ENCODE assay signal across 9 mouse cellular contexts in the genomic region with DNA sequence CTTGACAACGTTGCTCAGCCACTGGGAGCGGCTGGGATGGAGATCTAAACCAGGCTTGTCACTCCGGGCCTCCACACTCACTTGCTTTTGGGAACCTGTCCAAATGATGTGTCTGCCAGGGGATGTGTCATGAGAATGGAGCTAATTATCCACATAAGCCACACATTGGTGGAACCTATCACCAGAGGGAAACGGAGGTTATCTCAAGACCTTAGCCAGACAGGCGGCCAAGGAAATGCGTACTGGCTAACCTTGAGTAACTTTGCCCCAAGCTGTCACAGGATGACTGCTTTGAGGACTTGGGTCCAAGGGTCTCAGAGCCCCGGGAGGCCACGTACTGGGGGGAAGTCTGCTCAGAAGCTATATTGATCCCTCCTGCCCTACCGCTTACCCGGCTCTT. TPM values are rescaled to one million over a fixed set of nuclear protein-coding genes. Genes with fewer than 3 reads are reported as not detected.
A peak's percentile ranks its signal among the peaks of the same experiment; 100 is the strongest.
DNase-seq lines count a peak whose midpoint lies in the region; ATAC-seq lines count a peak whose summit lies in the region.
"Had no signal": no experiment of that assay in that cellular context is flagged by ENCODE, and none has a peak within 500 bp of the region (broad histone marks: within the 10 kb centered on the region; RNA-seq: fewer than 3 reads in every experiment).

No protein-coding gene starts in this region.

- H3K4me3 ChIP-seq in megakaryocyte, embryonic 14.5 days (replicated peaks), result peak overlapping the region; percentile 93
- peak overlapping the region; percentile 47 for H3K4me3 ChIP-seq in forebrain, embryonic 14.5 days (ENCODE audit: low read depth, low read length)
- H3K4me3 ChIP-seq in midbrain, embryonic 12.5 days, result peak overlapping the region; percentile 48

- H3K27ac ChIP-seq in forebrain, embryonic 14.5 days (ENCODE audit: low read depth, low read length), result no peak overlapping the region
- H3K27ac ChIP-seq in midbrain, embryonic 12.5 days (replicated peaks), result no peak overlapping the region

- peaks cover 20% of the 10 kb centered on the region for H3K4me1 ChIP-seq in megakaryocyte, embryonic 14.5 days
- peaks cover 9% of the 10 kb centered on the region; the same call in 1 of the 2 replicates for H3K4me1 ChIP-seq in forebrain, embryonic 14.5 days (ENCODE audit: control insufficient read depth, insufficient read depth, low read length)
- peaks cover 31% of the 10 kb centered on the region for H3K4me1 ChIP-seq in midbrain, embryonic 12.5 days

- H3K36me3 ChIP-seq in megakaryocyte, embryonic 14.5 days (replicated peaks; ENCODE audit: low read length), result no peaks in the 10 kb centered on the region
- H3K36me3 ChIP-seq in forebrain, embryonic 14.5 days (ENCODE audit: control insufficient read depth, insufficient read depth, low read length), result no peaks in the 10 kb centered on the region
- H3K36me3 ChIP-seq in midbrain, embryonic 12.5 days, result no peaks in the 10 kb centered on the region
- H3K36me3 ChIP-seq: G1E had no signal

- peaks cover 94% of the 10 kb centered on the region for H3K27me3 ChIP-seq in megakaryocyte, embryonic 14.5 days (replicated peaks)
- peaks cover 41% of the 10 kb centered on the region for H3K27me3 ChIP-seq in forebrain, embryonic 14.5 days (replicated peaks; ENCODE audit: control insufficient read depth, insufficient read depth, low read length)
- peaks cover 90% of the 10 kb centered on the region for H3K27me3 ChIP-seq in midbrain, embryonic 12.5 days

- 30% methylated on average over 10 of the region's 10 CpGs for WGBS in forebrain, embryonic 14.5 days
- WGBS in midbrain, embryonic 12.5 days, result 37% methylated on average over 10 of the region's 10 CpGs

- no peak overlapping the region for H3K9ac ChIP-seq in forebrain, embryonic 14.5 days (ENCODE audit: low read length)
- peak overlapping the region; percentile 59 for H3K9ac ChIP-seq in midbrain, embryonic 12.5 days (replicated peaks)

- peaks cover 6% of the 10 kb centered on the region; the same call in 1 of the 2 replicates for H3K9me3 ChIP-seq in megakaryocyte, embryonic 14.5 days
- no peaks in the 10 kb centered on the region for H3K9me3 ChIP-seq in forebrain, embryonic 14.5 days (replicated peaks; ENCODE audit: control insufficient read depth, low read length)
- H3K9me3 ChIP-seq in midbrain, embryonic 12.5 days, result no peaks in the 10 kb centered on the region

- H3K4me2 ChIP-seq in forebrain, embryonic 14.5 days (ENCODE audit: low read length), result peak overlapping the region; percentile 95
- H3K4me2 ChIP-seq in midbrain, embryonic 12.5 days (replicated peaks), result peak overlapping the region; percentile 94

- ATAC-seq in megakaryocyte, adult 5-6 weeks (ENCODE audit: poor library complexity, severe bottlenecking), result no peak
- ATAC-seq in forebrain, embryonic 14.5 days, result 0 out of 2 replicates have a peak, but pooled peaks have one; percentile 3
- no peak for ATAC-seq in midbrain, embryonic 12.5 days (ENCODE audit: low FRiP score, low read depth)

- peak; percentile 70 for DNase-seq in forebrain, embryonic 14.5 days (ENCODE audit: low spot score)
- peak; percentile 83 for DNase-seq in heart, postnatal 4 days
- DNase-seq in layer of hippocampus, adult 9-11 months, result peak; percentile 74
- no peak for DNase-seq in frontal cortex, postnatal 10 days (ENCODE audit: low spot score in 2 of 2)
- no peak for DNase-seq in frontal cortex, postnatal 25 days (ENCODE audit: low spot score in 2 of 2)

RNA-seq across cellular contexts. Expression of gene Pxdc1, which starts 2.3 kb away (rescaled TPM):
- polyA plus RNA-seq in megakaryocyte, embryonic 14.5 days (2012; ENCODE audit: insufficient read depth, low replicate concordance), result 6.4 and 7.2 TPM in 2 replicates
- 0.18 TPM in 1 of 2 replicates, not detected in the other for total RNA-seq in megakaryocyte, adult 5-6 weeks (2015)
- total RNA-seq in megakaryocyte, adult 5-6 weeks (2017), result 0.12 TPM in 1 of 2 replicates, not detected in the other
- polyA plus RNA-seq in forebrain, embryonic 14.5 days (2014; fragmentation: Nextera tagmentation; extraction: Ambion mirVana), result 5.1 and 6.7 TPM in 2 replicates
- 10 to 100 TPM; 24.5 to 25.4 TPM for total RNA-seq in heart, postnatal 4 days (2021)
- polyA plus RNA-seq in midbrain, embryonic 12.5 days (2016; fragmentation: Nextera tagmentation; extraction: Ambion mirVana), result 6.1 and 9.9 TPM in 2 replicates
- polyA plus RNA-seq: G1E had no signal

Comparison
In these comparisons a context has a peak if more than half of its experiments do, and no peak if none do; other contexts are left out.
1. DNase-seq: peak in forebrain, embryonic 14.5 days (single experiment), heart, postnatal 4 days (single experiment) and layer of hippocampus, adult 9-11 months (single experiment); none in frontal cortex, postnatal 10 days (0 of 2) and frontal cortex, postnatal 25 days (0 of 2).
2. Peak in every context shown above with its lines, with median percentiles within 50 percentile points of each other: H3K4me3 ChIP-seq.